Mouse (Mus musculus): ENCODE data around the gene Glmp. TPM values are rescaled to one million over a fixed set of nuclear protein-coding genes. Genes with fewer than 3 reads are reported as not detected.

Gene Glmp
- 109 and 122 TPM in 2 replicates for total RNA-seq (2023)

GRCm38 (mm10) chr3:88324951-88325405, at the start of gene Glmp:
TSS of gene Glmp (plus strand) at chr3:88325023.

GRCm38 (mm10) chr3:88287110-88287509, 37.7 kb upstream of the Glmp start, which contains the start of gene Gm38392:
TSS of gene Gm38392 (minus strand) at chr3:88287210.

GRCm38 (mm10) chr3:88296561-88297318, 28.1 kb upstream of the Glmp start, which contains the start of the genes Tsacc and Cct3:
TSS of gene Tsacc (minus strand) at chr3:88296999.
TSS of gene Cct3 (plus strand) at chr3:88297116.

GRCm38 (mm10) chr3:88336058-88337013, 11.5 kb downstream of the Glmp start, which contains the start of the genes Tmem79 and Smg5:
TSS of gene Tmem79 (minus strand) at chr3:88336148.
TSS of gene Smg5 (plus strand) at chr3:88336260.

GRCm38 (mm10) chr3:88364337-88364736, 39.5 kb downstream of the Glmp start, which contains the start of gene Paqr6:
TSS of gene Paqr6 (plus strand) at chr3:88364584.

GRCm38 (mm10) chr3:88372643-88373042, 47.8 kb downstream of the Glmp start, which contains the start of gene Bglap3:
TSS of gene Bglap3 (minus strand) at chr3:88372743.

GRCm38 (mm10) chr3:88378599-88378998, 53.8 kb downstream of the Glmp start, which contains the start of gene Bglap2:
TSS of gene Bglap2 (minus strand) at chr3:88378699.

Other genes starting within 250 kb of the Glmp start
- gene Ttc24, start 246.7 kb upstream of the Glmp start, total RNA-seq (2023): not detected in 2 replicates
- 29.2 and 45.4 TPM in 2 replicates for gene Iqgap3, start 243.1 kb upstream of the Glmp start, total RNA-seq (2023)
- gene Mef2d, start 182.7 kb upstream of the Glmp start, total RNA-seq (2023): 110 and 174 TPM in 2 replicates
- gene Rhbg, start 70.3 kb upstream of the Glmp start, total RNA-seq (2023): not detected in 2 replicates
- not detected in 2 replicates for gene Gm38392, start 37.8 kb upstream of the Glmp start, total RNA-seq (2023)
- 0.75 TPM in 1 of 2 replicates, not detected in the other for gene Tsacc, start 28.0 kb upstream of the Glmp start, total RNA-seq (2023)
- 51.4 and 56.4 TPM in 2 replicates for gene Cct3, start 27.9 kb upstream of the Glmp start, total RNA-seq (2023)
- 0.52 and 1.1 TPM in 2 replicates for gene Tmem79, start 11.1 kb downstream of the Glmp start, total RNA-seq (2023)
- 37.7 and 55.2 TPM in 2 replicates for gene Smg5, start 11.2 kb downstream of the Glmp start, total RNA-seq (2023)
- 1.3 TPM in 1 of 2 replicates, not detected in the other for gene Paqr6, start 39.6 kb downstream of the Glmp start, total RNA-seq (2023)
- gene Bglap3, start 47.7 kb downstream of the Glmp start, total RNA-seq (2023): 6.0 and 6.1 TPM in 2 replicates
- 6.0 and 6.9 TPM in 2 replicates for gene Bglap2, start 53.7 kb downstream of the Glmp start, total RNA-seq (2023)
- 19.5 and 34.7 TPM in 2 replicates for gene Bglap, start 59.4 kb downstream of the Glmp start, total RNA-seq (2023)
- gene Pmf1, start 85.3 kb downstream of the Glmp start, total RNA-seq (2023): 55.0 and 71.6 TPM in 2 replicates
- 34.1 and 35.1 TPM in 2 replicates for gene Slc25a44, start 100.1 kb downstream of the Glmp start, total RNA-seq (2023)
- 357 and 388 TPM in 2 replicates for gene Sema4a, start 136.2 kb downstream of the Glmp start, total RNA-seq (2023)
- 14.9 and 16.9 TPM in 2 replicates for gene Lmna, start 184.9 kb downstream of the Glmp start, total RNA-seq (2023)
- 0.06 and 0.11 TPM in 2 replicates for gene Mex3a, start 207.4 kb downstream of the Glmp start, total RNA-seq (2023)
- gene Rab25, start 223.3 kb downstream of the Glmp start, total RNA-seq (2023): not detected in 2 replicates
- 59.0 and 70.5 TPM in 2 replicates for gene Lamtor2, start 228.1 kb downstream of the Glmp start, total RNA-seq (2023)
- 12.2 and 13.7 TPM in 2 replicates for gene Ubqln4, start 228.7 kb downstream of the Glmp start, total RNA-seq (2023)